Mouse (Mus musculus) heart, postnatal 0 days (tissue): ENCODE measurements around the gene Usp44. TPM values are rescaled to one million over a fixed set of nuclear protein-coding genes. Genes with fewer than 3 reads are reported as not detected.
"Not testable (repeated sequence)": the region's sequence is repeated elsewhere in the genome, so short reads cannot be mapped to it uniquely, and the experiment has no call there.

Experiments
- ATAC-seq: fragments of 200-750 bp; cut with Nextera tagmentation; 2 replicates; pipeline ENCODE4 v1.8.0; 2017; ENCODE audit warnings: low read depth, moderate number of reproducible peaks, moderate library complexity; ENCODE audit not compliant: insufficient read depth
- DNase-seq: peaks from one replicate; pipeline ENCODE4 v3.0.0-alpha.2; 2016; ENCODE audit warnings: low spot score
- H3K27ac ChIP-seq: fragments of 300-500 bp; sonication (generic); 2 replicates; pipeline ENCODE4 v1.5.1; 2014; ENCODE audit warnings: low read depth, mild to moderate bottlenecking
- H3K27me3 ChIP-seq: fragments of 300-500 bp; sonication (generic); 2 replicates; pipeline ENCODE4 v1.6.1; 2014; ENCODE audit warnings: low read length, mixed read lengths; ENCODE audit not compliant: control insufficient read depth, insufficient read depth
- H3K36me3 ChIP-seq: fragments of 300-500 bp; sonication (generic); replicated peaks from 2 replicates; pipeline ENCODE4 v1.6.1; 2014; ENCODE audit warnings: low read length, mixed read lengths; ENCODE audit not compliant: control insufficient read depth, insufficient read depth
- H3K4me1 ChIP-seq: fragments of 300-500 bp; sonication (generic); 2 replicates; pipeline ENCODE4 v1.6.1; 2014; ENCODE audit warnings: antibody characterized with exemption; ENCODE audit not compliant: control insufficient read depth, insufficient read depth
- H3K4me2 ChIP-seq: fragments of 300-500 bp; sonication (generic); 2 replicates; pipeline ENCODE4 v1.6.1; 2014; ENCODE audit warnings: low read depth, mild to moderate bottlenecking, low read length, moderate library complexity
- H3K4me3 ChIP-seq: fragments of 300-500 bp; sonication (generic); 2 replicates; pipeline ENCODE4 v1.5.1; 2014; ENCODE audit warnings: low read depth, low read length
- H3K9ac ChIP-seq: fragments of 300-500 bp; sonication (generic); replicated peaks from 2 replicates; pipeline ENCODE4 v1.6.1; 2014; ENCODE audit warnings: low read depth, low read length, mixed read lengths
- H3K9me3 ChIP-seq: fragments of 300-500 bp; sonication (generic); replicated peaks from 2 replicates; pipeline ENCODE4 v1.6.1; 2016; ENCODE audit warnings: low read length; ENCODE audit not compliant: control insufficient read depth
- CTCF ChIP-seq: IDR thresholded peaks from 2 replicates; pipeline ENCODE4 v1.5.1; 2016; ENCODE audit warnings: antibody characterized with exemption, control low read depth, low read depth
- EP300 ChIP-seq: IDR thresholded peaks from 2 replicates; pipeline ENCODE4 v1.6.1; 2016; ENCODE audit warnings: antibody characterized with exemption, low read depth
- WGBS: fragments of 180-500 bp; shearing (Covaris S2); extraction: QIAGEN DNeasy Blood & Tissue Kit; methylation state at CpG from one replicate; pipeline ENCODE4 v1.1.7; 2014; 5-methylcytosine and 5-hydroxymethylcytosine counted together
- polyA plus RNA-seq: library from polyadenylated mRNA; unstranded; fragments of >200 nt; fragmentation: Nextera tagmentation; extraction: Ambion mirVana; gene quantifications from 2 replicates; pipeline ENCODE4 v1.2.1, GENCODE M21; 2015
- total RNA-seq: library from RNA; depleted of rRNA; stranded (reverse); fragments of >200 nt; gene quantifications from 2 replicates; pipeline ENCODE4 v1.2.3, GENCODE M21; 2014; ENCODE audit warnings: low replicate concordance

Gene Usp44
- total and polyA plus RNA-seq, 2 experiments from 2014 or later = not detected

- no peak for DNase-seq
- no peak overlapping the region for H3K27ac ChIP-seq
- TF ChIP-seq CTCF (no peak), EP300 (no peak)
- no peak overlapping the region for H3K4me3 ChIP-seq
- no peak overlapping the region for H3K4me2 ChIP-seq
- H3K27me3 ChIP-seq = no peaks in the 10 kb centered on the region
- H3K4me1 ChIP-seq = no peaks in the 10 kb centered on the region
- 61% methylated on average over 6 of the region's 6 CpGs for WGBS
- no peak for ATAC-seq
- H3K9ac ChIP-seq = no peak overlapping the region
- no peaks in the 10 kb centered on the region for H3K9me3 ChIP-seq
- no peaks in the 10 kb centered on the region for H3K36me3 ChIP-seq
These were observed 28.2 kb upstream of the Usp44 start for GRCm38 (mm10) chr10:93803199-93803598.

- H3K27ac ChIP-seq, H3K36me3 ChIP-seq, H3K9me3 ChIP-seq, H3K27me3 ChIP-seq, H3K9ac ChIP-seq, ATAC-seq, DNase-seq, H3K4me3 ChIP-seq, H3K4me2 ChIP-seq, H3K4me1 ChIP-seq: not testable (repeated sequence)
- WGBS = 92% methylated on average over 8 of the region's 8 CpGs
These were observed 21.9 kb upstream of the Usp44 start for GRCm38 (mm10) chr10:93809438-93809837.

- H3K27ac ChIP-seq = no peak overlapping the region
- no peaks in the 10 kb centered on the region for H3K36me3 ChIP-seq
- 70% methylated on average over 7 of the region's 7 CpGs for WGBS
- H3K4me3 ChIP-seq = no peak overlapping the region
- H3K4me2 ChIP-seq = no peak overlapping the region
- no peaks in the 10 kb centered on the region for H3K27me3 ChIP-seq
- TF ChIP-seq EP300 = no peak
- DNase-seq = no peak
- H3K4me1 ChIP-seq = no peaks in the 10 kb centered on the region
- H3K9ac ChIP-seq = no peak overlapping the region
- no peak for ATAC-seq
- no peaks in the 10 kb centered on the region for H3K9me3 ChIP-seq
These were observed 20.7 kb upstream of the Usp44 start for GRCm38 (mm10) chr10:93810590-93811185.

- H3K36me3 ChIP-seq = no peaks in the 10 kb centered on the region
These were observed 19.3 kb upstream of the Usp44 start for GRCm38 (mm10) chr10:93812098-93812497.

GRCm38 (mm10) chr10:93812774-93813415 is 18.5 kb upstream of the Usp44 start:
- Histone ChIP-seq H3K9me3 (no peaks in the 10 kb centered on the region), H3K27me3 (0 out of 2 replicates have a peak, but pooled peaks cover 9% of the 10 kb centered on the region), H3K36me3 (no peaks in the 10 kb centered on the region), H3K4me1 (no peaks in the 10 kb centered on the region), H3K4me3 (0 out of 2 replicates have a peak overlapping the region, but pooled peaks have one; percentile 15), H3K27ac (no peak overlapping the region), H3K4me2 (peak overlapping the region; percentile 46), H3K9ac (no peak overlapping the region)
- 12% methylated on average over 10 of the region's 10 CpGs for WGBS
- peak; percentile 45 for DNase-seq
- ATAC-seq = no peak
- TF ChIP-seq EP300 (no peak), CTCF (peak; percentile 81)

More at GRCm38 (mm10) chr10:93812098-93812497, 19.3 kb upstream of the Usp44 start:
- TF ChIP-seq EP300 = no peak
- H3K9me3 ChIP-seq = no peaks in the 10 kb centered on the region
- H3K9ac ChIP-seq = no peak overlapping the region
- no peaks in the 10 kb centered on the region for H3K4me1 ChIP-seq
- 76% methylated on average over 7 of the region's 7 CpGs for WGBS
- H3K27me3 ChIP-seq = 0 out of 2 replicates have a peak, but pooled peaks cover 5% of the 10 kb centered on the region
- no peak for DNase-seq
- no peak overlapping the region for H3K4me3 ChIP-seq
- H3K4me2 ChIP-seq = no peak overlapping the region
- no peak overlapping the region for H3K27ac ChIP-seq
- no peak for ATAC-seq

- Histone ChIP-seq H3K27ac (no peak overlapping the region), H3K9ac (no peak overlapping the region), H3K4me1 (no peaks in the 10 kb centered on the region), H3K36me3 (no peaks in the 10 kb centered on the region), H3K9me3 (no peaks in the 10 kb centered on the region), H3K4me2 (no peak overlapping the region), H3K4me3 (no peak overlapping the region), H3K27me3 (0 out of 2 replicates have a peak, but pooled peaks cover 9% of the 10 kb centered on the region)
- DNase-seq (no peak), ATAC-seq (no peak)
- 0 out of 2 replicates have a peak, but pooled peaks have one; percentile 4 for TF ChIP-seq CTCF
- no peak for TF ChIP-seq EP300
- 77% methylated on average over 10 of the region's 10 CpGs for WGBS
These were observed 17.6 kb upstream of the Usp44 start for GRCm38 (mm10) chr10:93813755-93814154.
